13 mouse cellular contexts compared by ENCODE assay signal in the genomic region with DNA sequence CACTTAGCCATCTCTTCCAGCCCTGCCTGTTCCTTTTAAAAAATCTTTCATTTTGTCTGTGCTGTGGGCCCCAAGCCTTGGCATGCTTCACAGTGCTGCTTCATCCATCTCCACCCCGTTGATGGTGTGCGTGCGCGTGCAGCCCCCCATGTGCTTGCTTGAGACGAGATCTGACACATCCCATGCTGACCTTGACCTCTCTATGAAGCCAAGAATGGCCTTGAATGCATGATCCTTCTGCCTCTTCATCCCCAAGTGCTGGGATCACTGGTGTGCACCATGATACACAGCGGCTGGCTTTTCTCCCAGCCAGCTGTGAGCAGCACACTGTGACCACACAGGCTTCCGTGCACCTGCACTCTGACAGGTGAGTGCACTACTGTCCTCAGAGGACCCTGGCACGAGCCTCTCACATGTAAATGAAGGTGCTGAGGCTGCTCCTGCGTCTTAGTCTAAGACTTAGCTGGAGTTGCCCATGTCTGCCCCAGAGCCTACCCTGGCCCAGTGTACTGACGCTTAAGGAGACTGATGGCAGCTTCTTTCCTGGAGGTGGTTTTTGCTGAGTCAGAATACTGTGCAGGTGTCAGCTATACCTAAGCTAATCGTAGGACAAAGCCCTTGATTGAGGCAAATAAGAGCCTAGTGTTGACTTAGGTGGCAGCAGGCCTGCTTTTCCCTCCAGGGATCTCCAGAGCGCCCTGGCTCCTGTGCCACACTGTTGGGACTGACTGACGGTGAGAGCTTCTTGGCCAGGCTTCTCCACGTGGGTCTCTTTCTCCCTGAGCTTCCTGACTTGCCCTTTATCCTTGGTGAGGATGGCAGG. TPM values are rescaled to one million over a fixed set of nuclear protein-coding genes. Genes with fewer than 3 reads are reported as not detected.
DNase-seq lines count a peak whose midpoint lies in the region; ATAC-seq and TF ChIP-seq lines count a peak whose summit lies in the region.
"Had no signal": no experiment of that assay in that cellular context is flagged by ENCODE, and none has a peak within 500 bp of the region (broad histone marks: within the 10 kb centered on the region; RNA-seq: fewer than 3 reads in every experiment).

No protein-coding gene starts in this region.

- H3K4me1 ChIP-seq in hindbrain, embryonic 13.5 days (replicated peaks) = peaks cover 49% of the 10 kb centered on the region
- peaks cover 10% of the 10 kb centered on the region for H3K4me1 ChIP-seq in hindbrain, embryonic 14.5 days (replicated peaks; ENCODE audit: control insufficient read depth, insufficient read depth, low read length)
- peaks cover 11 to 50% of the 10 kb centered on the region in 2 experiments for H3K4me1 ChIP-seq in CH12.LX (ENCODE audit: control insufficient read depth in 1 of 2, insufficient read depth in 2 of 2)
- peaks cover 14 to 35% of the 10 kb centered on the region in 2 experiments; a peak in 3 of 4 replicates for H3K4me1 ChIP-seq in ES-E14 (ENCODE audit: control insufficient read depth in 2 of 2, insufficient read depth in 2 of 2, low read length in 2 of 2, poor library complexity in 1 of 2)
- H3K4me1 ChIP-seq in stomach, embryonic 14.5 days (ENCODE audit: control insufficient read depth, insufficient read depth, low read length) = peaks cover 33% of the 10 kb centered on the region; the same call in 1 of the 2 replicates

- no peaks in the 10 kb centered on the region for H3K27me3 ChIP-seq in hindbrain, embryonic 13.5 days
- H3K27me3 ChIP-seq in hindbrain, embryonic 14.5 days (ENCODE audit: control insufficient read depth, insufficient read depth, low read length) = no peaks in the 10 kb centered on the region
- H3K27me3 ChIP-seq in CH12.LX (replicated peaks) = no peaks in the 10 kb centered on the region
- no peaks in the 10 kb centered on the region for H3K27me3 ChIP-seq in stomach, embryonic 14.5 days (ENCODE audit: control insufficient read depth, insufficient read depth, low read length)
- H3K27me3 ChIP-seq: kidney, embryonic 15.5 days had no signal

- no peak overlapping the region for H3K4me2 ChIP-seq in hindbrain, embryonic 13.5 days
- H3K4me2 ChIP-seq in hindbrain, embryonic 14.5 days (replicated peaks) = no peak overlapping the region
- no peak overlapping the region for H3K4me2 ChIP-seq in CH12.LX (ENCODE audit: insufficient read depth, low read depth, poor library complexity, severe bottlenecking)
- no peak overlapping the region for H3K4me2 ChIP-seq in stomach, embryonic 14.5 days (replicated peaks; ENCODE audit: low read depth, low read length)
- H3K4me2 ChIP-seq: kidney, embryonic 15.5 days had no signal

- H3K79me2 ChIP-seq in CH12.LX (replicated peaks; ENCODE audit: control insufficient read depth, extremely low read depth, insufficient read depth, poor library complexity, severe bottlenecking) = peaks cover 69% of the 10 kb centered on the region

- TF ChIP-seq POLR2A in CH12.LX (IDR thresholded peaks at IDR 0.05; ENCODE audit: low read depth, low read length) = no peak

- H3K9ac ChIP-seq in hindbrain, embryonic 13.5 days = peak overlapping the region; percentile 5; the same call in 1 of the 2 replicates
- no peak overlapping the region; the same call in 1 of the 2 replicates for H3K9ac ChIP-seq in hindbrain, embryonic 14.5 days
- H3K9ac ChIP-seq in CH12.LX (ENCODE audit: insufficient read depth, low read depth) (no peak overlapping the region), ES-E14 (ENCODE audit: insufficient read depth, low read depth, low read length, poor library complexity, severe bottlenecking) (0 out of 2 replicates have a peak overlapping the region, but pooled peaks have one; percentile 21)
- no peak overlapping the region for H3K9ac ChIP-seq in stomach, embryonic 14.5 days (replicated peaks; ENCODE audit: low read depth, low read length)
- H3K9ac ChIP-seq: kidney, embryonic 15.5 days had no signal

- in situ Hi-C loops in CH12.LX (cut with MboI; ENCODE audit: low pct_ligation_motif_present, low pct_unique_long_range_greater_than_20kb, low sequenced_read_pairs) = no loop called here
- in situ Hi-C loops in ES-E14 (cut with MboI; ENCODE audit: low sequenced_read_pairs in 2 of 2, unreplicated experiment in 2 of 2) = no loop called here

- H3K27ac ChIP-seq in hindbrain, embryonic 13.5 days = peak overlapping the region; percentile 62
- no peak overlapping the region for H3K27ac ChIP-seq in hindbrain, embryonic 14.5 days
- no peak overlapping the region for H3K27ac ChIP-seq in CH12.LX (ENCODE audit: insufficient read depth, low read depth)
- H3K27ac ChIP-seq in ES-E14 (ENCODE audit: insufficient read depth, low read depth, low read length, poor library complexity, severe bottlenecking) = no peak overlapping the region
- H3K27ac ChIP-seq in stomach, embryonic 14.5 days (ENCODE audit: low read length) = no peak overlapping the region
- H3K27ac ChIP-seq: embryonic facial prominence, embryonic 10.5 days; kidney, embryonic 15.5 days had no signal

- TF ChIP-seq CTCF in CH12.LX (conservative IDR thresholded peaks at IDR 0.05 in 1 of 2, IDR thresholded peaks at IDR 0.05 in 1 of 2; ENCODE audit: low read depth in 2 of 2, low read length in 2 of 2) = no peak

- no peaks in the 10 kb centered on the region for H3K9me3 ChIP-seq in hindbrain, embryonic 13.5 days
- no peaks in the 10 kb centered on the region for H3K9me3 ChIP-seq in hindbrain, embryonic 14.5 days (ENCODE audit: control insufficient read depth, low read length)
- H3K9me3 ChIP-seq in CH12.LX (replicated peaks; ENCODE audit: low read length) (peaks cover 2% of the 10 kb centered on the region), ES-E14 (ENCODE audit: control insufficient read depth, insufficient read depth, low read depth, low read length) (no peaks in the 10 kb centered on the region)
- H3K9me3 ChIP-seq in stomach, embryonic 14.5 days (ENCODE audit: control insufficient read depth, low read depth, low read length) = no peaks in the 10 kb centered on the region
- H3K9me3 ChIP-seq: embryonic facial prominence, embryonic 10.5 days; G1E; kidney, embryonic 15.5 days had no signal

- dilution Hi-C loops in CH12.LX (cut with MboI; ENCODE audit: extremely low pct_ligation_motif_present, extremely low pct_unique_long_range_greater_than_20kb, low sequenced_read_pairs) = no loop called here

- no peak for TF ChIP-seq EP300 in CH12.LX (IDR thresholded peaks at IDR 0.05; ENCODE audit: low read length)

- TF ChIP-seq RAD21 in CH12.LX (IDR thresholded peaks at IDR 0.05; ENCODE audit: low read depth, low read length) = no peak

- DNase-seq in hindbrain, embryonic 14.5 days (ENCODE audit: low spot score) = no peak
- DNase-seq in CH12.LX (ENCODE audit: extremely low read depth) = no peak
- no peak for DNase-seq in ES-E14 (ENCODE audit: low read depth, low spot score)
- no peak for DNase-seq in left cerebral cortex, adult 9 months (ENCODE audit: low spot score in 2 of 2)
- DNase-seq in spleen, adult 18-20 months = no peak
- DNase-seq: cerebellum, adult 11-12 months; gastrocnemius, postnatal 36 days; heart, postnatal 10 days had no signal

- no peak for ATAC-seq in hindbrain, embryonic 13.5 days (ENCODE audit: low FRiP score)
- no peak for ATAC-seq in hindbrain, embryonic 14.5 days (ENCODE audit: low FRiP score)
- ATAC-seq in stomach, embryonic 14.5 days (ENCODE audit: insufficient number of reproducible peaks, insufficient read depth, low FRiP score, low read depth) = 0 out of 2 replicates have a peak, but pooled peaks have one; percentile 56

- no peak overlapping the region for H3K4me3 ChIP-seq in hindbrain, embryonic 13.5 days
- H3K4me3 ChIP-seq in hindbrain, embryonic 14.5 days (replicated peaks; ENCODE audit: low read length) = no peak overlapping the region
- H3K4me3 ChIP-seq in CH12.LX (replicated peaks in 1 of 3; ENCODE audit: low read depth in 2 of 3, low read length in 2 of 3, poor library complexity in 1 of 3) (no peak overlapping the region), ES-E14 (ENCODE audit: insufficient read depth in 1 of 2, low read depth in 1 of 2, low read length in 2 of 2, poor library complexity in 1 of 2, severe bottlenecking in 1 of 2) (no peak overlapping the region)
- H3K4me3 ChIP-seq in stomach, embryonic 14.5 days (ENCODE audit: low read depth, low read length) = no peak overlapping the region
- H3K4me3 ChIP-seq: embryonic facial prominence, embryonic 10.5 days; kidney, embryonic 15.5 days had no signal

- H3K36me3 ChIP-seq in hindbrain, embryonic 13.5 days = no peaks in the 10 kb centered on the region
- H3K36me3 ChIP-seq in hindbrain, embryonic 14.5 days (replicated peaks; ENCODE audit: control insufficient read depth, insufficient read depth) = no peaks in the 10 kb centered on the region
- H3K36me3 ChIP-seq in CH12.LX (replicated peaks in 1 of 2; ENCODE audit: control insufficient read depth in 1 of 2, insufficient read depth in 1 of 2, low read length in 1 of 2) = peaks cover 17 to 77% of the 10 kb centered on the region in 2 experiments
- no peaks in the 10 kb centered on the region for H3K36me3 ChIP-seq in ES-E14 (ENCODE audit: control insufficient read depth, insufficient read depth, low read length, poor library complexity, severe bottlenecking)
- H3K36me3 ChIP-seq in stomach, embryonic 14.5 days (ENCODE audit: control insufficient read depth, insufficient read depth, low read length) = no peaks in the 10 kb centered on the region
- H3K36me3 ChIP-seq: kidney, embryonic 15.5 days had no signal

- 67% methylated on average over 14 of the region's 14 CpGs for WGBS in hindbrain, embryonic 13.5 days
- 64% methylated on average over 14 of the region's 14 CpGs for WGBS in hindbrain, embryonic 14.5 days
- 64% methylated on average over 14 of the region's 14 CpGs for WGBS in stomach, embryonic 14.5 days

RNA-seq across cellular contexts. Expression of gene Pptc7, which starts 11.2 kb away (rescaled TPM):
- 8.0 and 8.3 TPM in 2 replicates for polyA plus RNA-seq in hindbrain, embryonic 13.5 days (2015; fragmentation: Nextera tagmentation; extraction: Ambion mirVana)
- 8.4 and 8.5 TPM in 2 replicates for polyA plus RNA-seq in hindbrain, embryonic 14.5 days (2014; fragmentation: Nextera tagmentation; extraction: Ambion mirVana)
- total RNA-seq in CH12.LX (2012; rRNA removed) (17.1 and 19.9 TPM in 2 replicates), CH12.LX (2014; rRNA removed) (25.6 and 25.9 TPM in 2 replicates), ES-E14 (2012; rRNA removed) (21.1 and 21.2 TPM in 2 replicates)
- polyA plus RNA-seq in CH12.LX (2012; ENCODE audit: insufficient read length, low read depth) = 22.2 and 23.6 TPM in 2 replicates
- 11.3 and 11.8 TPM in 2 replicates for polyA plus RNA-seq in stomach, embryonic 14.5 days (2014; fragmentation: Nextera tagmentation; extraction: Ambion mirVana)

RNA-seq across cellular contexts. Expression of gene Tctn1, which starts 31.1 kb away (rescaled TPM):
- polyA plus RNA-seq in hindbrain, embryonic 13.5 days (2015; fragmentation: Nextera tagmentation; extraction: Ambion mirVana) = 5.9 and 6.6 TPM in 2 replicates
- 4.4 and 6.5 TPM in 2 replicates for polyA plus RNA-seq in hindbrain, embryonic 14.5 days (2014; fragmentation: Nextera tagmentation; extraction: Ambion mirVana)
- total RNA-seq in CH12.LX (2012; rRNA removed) (7.6 and 8.8 TPM in 2 replicates), CH12.LX (2014; rRNA removed) (2.6 and 2.9 TPM in 2 replicates), ES-E14 (2012; rRNA removed) (15.4 and 23.7 TPM in 2 replicates)
- 3.7 and 4.4 TPM in 2 replicates for polyA plus RNA-seq in CH12.LX (2012; ENCODE audit: insufficient read length, low read depth)
- 6.5 and 8.2 TPM in 2 replicates for polyA plus RNA-seq in stomach, embryonic 14.5 days (2014; fragmentation: Nextera tagmentation; extraction: Ambion mirVana)

RNA-seq across cellular contexts. Expression of gene Rad9b, which starts 58.7 kb away (rescaled TPM):
- 21.0 and 23.9 TPM in 2 replicates for polyA plus RNA-seq in hindbrain, embryonic 13.5 days (2015; fragmentation: Nextera tagmentation; extraction: Ambion mirVana)
- 15.5 and 16.2 TPM in 2 replicates for polyA plus RNA-seq in hindbrain, embryonic 14.5 days (2014; fragmentation: Nextera tagmentation; extraction: Ambion mirVana)
- total RNA-seq in CH12.LX (2012; rRNA removed) (6.5 and 9.0 TPM in 2 replicates), CH12.LX (2014; rRNA removed) (10.3 and 11.3 TPM in 2 replicates), ES-E14 (2012; rRNA removed) (20.5 and 23.9 TPM in 2 replicates)
- 10.4 TPM in 2 replicates for polyA plus RNA-seq in CH12.LX (2012; ENCODE audit: insufficient read length, low read depth)
- 13.0 and 15.3 TPM in 2 replicates for polyA plus RNA-seq in stomach, embryonic 14.5 days (2014; fragmentation: Nextera tagmentation; extraction: Ambion mirVana)

RNA-seq across cellular contexts. Expression of gene Vps29, which starts 58.8 kb away (rescaled TPM):
- 297 and 305 TPM in 2 replicates for polyA plus RNA-seq in hindbrain, embryonic 13.5 days (2015; fragmentation: Nextera tagmentation; extraction: Ambion mirVana)
- polyA plus RNA-seq in hindbrain, embryonic 14.5 days (2014; fragmentation: Nextera tagmentation; extraction: Ambion mirVana) = 342 and 352 TPM in 2 replicates
- total RNA-seq in CH12.LX (2012; rRNA removed) (82.2 and 94.9 TPM in 2 replicates), CH12.LX (2014; rRNA removed) (145 and 153 TPM in 2 replicates), ES-E14 (2012; rRNA removed) (101 and 135 TPM in 2 replicates)
- 94.4 and 95.0 TPM in 2 replicates for polyA plus RNA-seq in CH12.LX (2012; ENCODE audit: insufficient read length, low read depth)
- 209 and 221 TPM in 2 replicates for polyA plus RNA-seq in stomach, embryonic 14.5 days (2014; fragmentation: Nextera tagmentation; extraction: Ambion mirVana)

Comparison
In these comparisons a context has a peak if more than half of its experiments do, and no peak if none do; other contexts are left out.
1. H3K9ac ChIP-seq: peak in hindbrain, embryonic 13.5 days (single experiment) and ES-E14 (single experiment); none in hindbrain, embryonic 14.5 days (single experiment), CH12.LX (single experiment) and stomach, embryonic 14.5 days (single experiment).